Mouse (Mus musculus) testis, adult 10 weeks (tissue): ENCODE results near the gene Olfr68. TPM values are rescaled to one million over a fixed set of nuclear protein-coding genes. Genes with fewer than 3 reads are reported as not detected.

Source experiments
- polyA plus RNA-seq: library from polyadenylated mRNA; stranded (reverse); fragments of 350-450 nt; fragmentation: Illumina TruSeq; extraction: RNeasy Lipid Tissue Mini Kit (QIAGEN cat#74804); gene quantifications from one replicate; pipeline ENCODE4 v1.2.3, GENCODE M21; 2014; ENCODE audit warnings: low read depth, low replicate concordance

The Olfr68 gene
- polyA plus RNA-seq = not detected

DNA sequence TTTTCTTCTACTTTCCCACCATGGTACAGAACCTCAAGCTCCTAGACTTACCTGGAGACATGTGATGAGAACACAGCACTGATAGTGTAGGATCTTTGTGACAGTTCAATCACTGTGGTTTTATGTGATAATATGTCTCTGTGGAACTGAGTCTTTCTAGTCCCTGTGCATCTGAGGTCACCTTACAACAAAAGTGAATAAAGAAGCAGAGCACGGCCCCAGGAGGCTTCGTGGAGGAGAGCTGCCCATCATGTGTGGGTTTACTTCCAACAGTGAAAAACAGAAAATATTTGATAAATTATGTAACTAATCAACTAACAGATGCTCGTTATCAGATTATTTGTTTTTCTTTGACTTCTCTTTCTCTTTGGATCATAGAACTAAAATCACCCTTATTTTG is at the start of gene Olfr68:
Olfr68 (minus strand) TSS at position 101 of the 400 bp plus-strand sequence.

DNA sequence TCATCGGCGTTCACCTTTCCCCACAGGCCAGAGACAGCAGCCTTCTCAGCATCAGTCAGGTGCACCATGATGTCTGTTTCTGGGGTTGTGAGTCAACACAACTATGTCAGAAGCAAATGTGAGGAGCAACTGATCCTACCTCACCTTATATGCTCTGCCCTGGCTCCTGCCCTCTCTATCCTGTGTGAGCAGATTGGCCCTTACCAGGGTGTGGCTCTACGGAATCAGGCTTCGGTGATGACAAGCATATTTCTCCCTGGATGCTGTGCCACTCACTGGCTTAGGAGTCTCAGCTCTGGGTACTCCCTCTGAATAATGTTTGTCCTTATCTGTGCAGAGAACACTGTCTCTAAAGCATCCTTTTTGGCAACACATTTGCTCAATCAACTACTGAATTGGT is 48.3 kb upstream of the Olfr68 start, which contains the start of gene Hbb-bs:
Hbb-bs (minus strand) TSS at position 289 of the 400 bp plus-strand sequence.

DNA sequence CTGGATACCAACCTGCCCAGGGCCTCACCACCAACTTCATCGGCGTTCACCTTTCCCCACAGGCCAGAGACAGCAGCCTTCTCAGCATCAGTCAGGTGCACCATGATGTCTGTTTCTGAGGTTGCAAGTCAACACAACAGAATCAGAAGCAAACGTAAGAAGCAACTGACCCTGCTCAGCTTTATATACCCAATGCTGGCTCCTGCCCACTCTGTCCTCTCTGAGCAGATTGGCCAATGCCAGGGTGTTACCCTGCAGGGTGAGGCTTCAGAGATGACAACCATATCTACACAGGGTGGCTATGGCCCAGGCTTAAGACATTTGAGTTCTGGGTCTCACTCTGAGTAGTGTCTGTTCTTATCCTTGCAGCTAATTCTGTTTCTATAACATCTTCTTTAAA is 34.3 kb upstream of the Olfr68 start, which contains the start of gene Hbb-bt:
Hbb-bt (minus strand) TSS at position 231 of the 400 bp plus-strand sequence.

DNA sequence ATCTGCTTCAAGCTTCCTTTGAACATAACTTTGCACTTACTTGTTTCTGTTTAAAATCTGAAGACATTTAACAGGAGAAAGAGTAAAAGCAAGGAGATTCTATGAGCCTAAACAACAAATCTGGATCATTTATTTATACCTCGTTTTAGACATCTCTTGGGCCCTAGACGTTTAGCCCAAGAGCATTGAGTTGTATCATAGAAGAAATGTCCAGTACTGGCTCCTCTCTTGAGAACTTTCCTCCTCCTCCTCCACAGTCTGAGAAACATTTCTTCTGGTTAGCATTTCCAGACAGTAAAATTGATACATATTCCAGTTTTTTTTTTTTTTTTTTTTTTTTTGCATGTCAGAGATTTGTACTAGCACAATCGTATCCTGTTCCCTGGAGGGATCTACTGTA is 12.2 kb upstream of the Olfr68 start, which contains the start of gene Olfr67:
Olfr67 (minus strand) TSS at position 101 of the 400 bp plus-strand sequence.

DNA sequence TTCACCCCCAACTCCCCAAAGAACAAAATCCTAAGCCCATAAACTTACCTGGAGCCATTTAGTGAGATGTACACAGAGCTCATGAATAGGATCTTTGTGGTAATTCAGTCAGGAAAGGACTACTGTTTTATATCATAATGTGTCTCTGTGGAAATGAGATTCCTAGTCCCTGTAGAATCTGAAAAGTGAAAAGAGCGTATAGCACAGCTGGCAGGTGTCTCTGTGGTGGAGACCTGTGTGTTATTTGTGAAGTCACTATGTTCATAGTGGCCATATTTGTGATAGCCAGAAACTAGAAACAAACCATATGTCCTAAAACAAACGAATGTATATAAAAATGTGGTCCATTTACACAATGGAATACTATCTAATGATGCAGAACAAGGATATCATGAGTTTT is 8.0 kb downstream of the Olfr68 start, which contains the start of gene Olfr69:
Olfr69 (minus strand) TSS at position 101 of the 400 bp plus-strand sequence.

DNA sequence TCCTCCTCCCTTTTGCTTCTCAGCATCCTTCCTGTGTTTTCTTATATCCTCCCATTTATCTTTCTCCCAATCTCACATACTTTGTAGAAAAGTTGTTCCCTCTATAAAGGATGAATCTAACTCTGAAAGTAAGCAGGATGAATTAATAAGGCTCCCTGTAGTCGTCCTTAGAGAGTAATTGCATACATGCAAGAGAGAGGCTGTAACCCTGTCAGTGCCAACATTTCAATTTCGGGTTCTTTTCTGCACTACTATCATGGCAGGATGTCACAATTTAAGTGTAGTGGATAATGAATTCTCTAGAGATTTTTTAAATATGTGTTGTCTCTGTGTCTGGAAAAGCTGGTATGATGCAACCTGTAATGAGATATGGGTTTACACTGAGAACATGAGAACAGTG is 22.3 kb downstream of the Olfr68 start, which contains the start of gene Olfr630:
Olfr630 (minus strand) TSS at position 101 of the 400 bp plus-strand sequence.

DNA sequence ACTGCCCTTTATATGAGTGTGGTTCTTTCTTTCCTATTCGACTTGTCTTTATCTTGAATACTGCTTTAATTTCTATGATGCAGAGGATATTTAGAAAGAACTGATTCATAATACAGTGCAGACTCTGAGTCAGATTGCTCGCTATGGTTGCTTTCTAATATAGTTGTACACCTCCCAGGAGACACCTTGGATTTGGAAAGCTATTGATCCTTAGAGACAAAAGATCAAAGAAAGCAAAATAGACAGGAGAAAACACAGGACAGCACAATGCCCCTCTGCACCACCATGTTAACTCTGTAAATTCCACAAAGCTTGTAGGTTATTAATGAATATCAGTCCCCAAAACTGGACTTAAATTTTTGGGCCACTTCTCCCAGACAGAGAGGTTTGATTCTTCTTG is 34.7 kb downstream of the Olfr68 start, which contains the start of gene Olfr629:
Olfr629 (minus strand) TSS at position 101 of the 400 bp plus-strand sequence.

DNA sequence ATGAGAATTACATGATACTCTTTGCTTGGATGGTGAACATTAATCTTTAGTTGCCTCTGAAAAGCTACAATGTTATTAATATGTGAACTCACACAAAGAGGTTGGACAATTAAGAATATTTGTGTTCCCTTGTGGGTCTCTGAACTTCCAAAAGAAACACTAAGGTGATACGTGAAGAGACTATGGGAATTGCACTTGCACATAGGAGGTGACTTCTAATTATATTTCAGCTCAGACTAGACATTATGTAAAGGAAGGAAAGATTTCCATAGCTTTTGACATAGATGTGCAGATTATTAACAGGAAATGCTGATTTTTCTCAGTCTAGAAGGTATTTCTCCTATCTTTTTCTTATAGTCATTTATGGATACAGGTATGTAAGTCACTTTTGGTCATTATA is 49.4 kb downstream of the Olfr68 start, which contains the start of gene Olfr628:
Olfr628 (plus strand) TSS at position 301 of the 400 bp plus-strand sequence.

Other genes starting within 250 kb of the Olfr68 start
- gene Olfr612, start 237.0 kb downstream of the Olfr68 start, polyA plus RNA-seq = not detected
- not detected for gene Olfr613, start 231.6 kb downstream of the Olfr68 start, polyA plus RNA-seq
- gene Olfr615, start 223.6 kb downstream of the Olfr68 start, polyA plus RNA-seq = not detected
- 0.38 TPM for gene Olfr616, start 210.6 kb downstream of the Olfr68 start, polyA plus RNA-seq
- gene Olfr617, start 206.6 kb downstream of the Olfr68 start, polyA plus RNA-seq = not detected
- not detected for gene Olfr618, start 189.6 kb downstream of the Olfr68 start, polyA plus RNA-seq
- not detected for gene Olfr619, start 179.1 kb downstream of the Olfr68 start, polyA plus RNA-seq
- gene Olfr620, start 167.2 kb downstream of the Olfr68 start, polyA plus RNA-seq = not detected
- not detected for gene Olfr622, start 137.0 kb downstream of the Olfr68 start, polyA plus RNA-seq
- gene Olfr623, start 116.0 kb downstream of the Olfr68 start, polyA plus RNA-seq = not detected
- gene Olfr624, start 108.5 kb downstream of the Olfr68 start, polyA plus RNA-seq = 0.06 TPM
- gene Olfr625-ps1, start 97.0 kb downstream of the Olfr68 start, polyA plus RNA-seq = not detected
- gene Olfr243, start 65.0 kb downstream of the Olfr68 start, polyA plus RNA-seq = not detected
- gene Olfr628, start 49.3 kb downstream of the Olfr68 start, polyA plus RNA-seq = not detected
- gene Olfr629, start 34.8 kb downstream of the Olfr68 start, polyA plus RNA-seq = not detected
- gene Olfr630, start 22.4 kb downstream of the Olfr68 start, polyA plus RNA-seq = not detected
- not detected for gene Olfr69, start 8.1 kb downstream of the Olfr68 start, polyA plus RNA-seq
- gene Olfr67, start 12.1 kb upstream of the Olfr68 start, polyA plus RNA-seq = not detected
- 0.62 TPM for gene Hbb-bt, start 34.3 kb upstream of the Olfr68 start, polyA plus RNA-seq
- 9.6 TPM for gene Hbb-bs, start 48.4 kb upstream of the Olfr68 start, polyA plus RNA-seq
- not detected for gene Hbb-bh2, start 60.8 kb upstream of the Olfr68 start, polyA plus RNA-seq
- gene Hbb-bh1, start 63.5 kb upstream of the Olfr68 start, polyA plus RNA-seq = not detected
- not detected for gene Hbb-y, start 73.5 kb upstream of the Olfr68 start, polyA plus RNA-seq
- gene Olfr66, start 106.6 kb upstream of the Olfr68 start, polyA plus RNA-seq = not detected
- gene Olfr64, start 114.8 kb upstream of the Olfr68 start, polyA plus RNA-seq = not detected
- not detected for gene Olfr65, start 123.8 kb upstream of the Olfr68 start, polyA plus RNA-seq
- not detected for gene Olfr631, start 149.1 kb upstream of the Olfr68 start, polyA plus RNA-seq
- not detected for gene Olfr632, start 154.6 kb upstream of the Olfr68 start, polyA plus RNA-seq
- not detected for gene Olfr633, start 164.7 kb upstream of the Olfr68 start, polyA plus RNA-seq
- 0.03 TPM for gene Olfr635, start 191.5 kb upstream of the Olfr68 start, polyA plus RNA-seq
- not detected for gene Olfr638, start 219.0 kb upstream of the Olfr68 start, polyA plus RNA-seq
- gene Olfr639, start 237.6 kb upstream of the Olfr68 start, polyA plus RNA-seq = 0.07 TPM
- gene Olfr640, start 245.9 kb upstream of the Olfr68 start, polyA plus RNA-seq = not detected